Mouse (Mus musculus) layer of hippocampus, adult 9-11 months (tissue): Measurements from ENCODE around the gene Cavin4.
A peak's percentile ranks its signal among the peaks of the same experiment; 100 is the strongest.

Source experiments
- DNase-seq: peaks from one replicate; pipeline ENCODE4 v3.0.0; 2022

Gene Cavin4

DNA sequence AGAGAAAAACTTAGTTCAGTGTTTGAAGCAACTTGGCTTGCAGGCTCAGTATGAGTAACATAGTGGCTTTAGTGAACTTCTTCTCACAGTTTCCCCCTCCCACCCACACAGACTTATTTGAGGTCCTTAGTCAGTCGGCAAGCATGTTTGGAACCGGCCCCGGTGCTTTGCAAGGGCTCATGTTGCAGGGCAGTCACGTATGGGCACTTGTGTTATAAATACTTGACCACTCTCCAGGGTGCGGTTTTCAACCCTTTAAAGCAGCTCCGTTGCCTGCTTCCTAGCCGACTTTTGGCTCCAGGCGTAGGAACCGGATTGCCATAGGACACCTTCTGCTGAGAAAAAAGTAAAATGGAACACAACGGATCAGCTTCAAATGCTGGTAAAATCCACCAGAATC lies at the start of gene Cavin4:
Gene Cavin4, plus strand, starts transcription at position 244 of the 400 bp plus-strand sequence.
- no peak for DNase-seq

DNA sequence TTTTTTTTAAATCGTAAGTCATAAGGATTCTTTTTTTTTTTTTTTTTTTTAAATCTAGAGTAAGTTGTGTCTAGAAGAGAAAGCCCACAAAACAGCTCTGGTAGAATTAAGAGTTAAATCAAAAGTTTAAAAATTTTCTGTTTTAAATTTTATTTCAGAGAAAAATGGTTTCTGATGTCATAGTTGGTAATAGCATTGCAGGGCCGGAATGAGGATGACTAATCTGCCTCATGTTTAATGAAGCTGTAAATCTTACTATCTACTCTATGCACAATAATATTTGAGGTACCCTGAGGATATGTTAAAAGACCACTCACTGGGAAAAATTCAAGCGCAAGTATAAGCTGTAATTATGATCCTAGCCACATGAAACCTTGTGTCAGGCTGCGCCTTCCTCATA lies 47.8 kb upstream of the Cavin4 start:
- DNase-seq = no peak

GRCm38 (mm10) chr4:48617201-48617600 lies 46.1 kb upstream of the Cavin4 start:
- DNase-seq = no peak

DNA sequence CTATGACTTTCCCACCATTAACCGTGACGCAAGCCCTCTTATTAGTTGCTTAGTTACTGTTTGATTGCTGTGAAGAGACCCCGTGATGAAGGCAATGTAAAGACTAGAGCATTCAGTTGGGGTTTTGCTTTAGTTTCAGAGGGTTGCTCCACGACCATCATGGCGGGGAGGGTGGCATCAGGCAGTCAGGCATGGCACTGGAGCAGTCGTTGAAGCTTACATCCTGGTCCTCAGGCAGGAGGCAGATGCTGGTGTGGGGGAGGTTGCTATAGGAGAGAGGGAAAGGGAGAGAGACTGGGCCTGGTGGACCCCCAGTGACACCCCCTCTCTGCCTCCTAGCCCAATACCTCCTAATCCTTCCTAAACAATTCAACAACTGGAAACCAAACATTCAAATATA lies 43.2 kb upstream of the Cavin4 start:
- no peak for DNase-seq

DNA sequence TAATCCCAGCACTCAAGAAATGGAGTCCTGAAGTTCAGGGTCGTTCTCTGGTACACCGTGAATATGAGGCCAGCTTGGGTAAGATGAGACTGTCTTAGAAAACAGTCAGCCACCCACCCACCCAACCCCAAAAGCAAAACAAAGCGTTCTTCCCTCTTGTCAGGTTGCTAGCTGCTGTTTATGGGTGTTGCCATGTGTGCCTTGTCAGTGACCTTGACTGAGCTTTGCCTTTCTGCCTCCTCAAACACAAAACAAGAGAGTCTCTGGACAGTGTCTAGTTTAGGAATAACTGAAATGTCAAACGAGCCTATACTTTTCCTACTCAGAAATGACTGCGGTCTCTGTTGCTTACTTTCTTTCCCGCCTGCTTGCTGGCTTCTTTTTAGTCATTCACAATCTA lies 41.1 kb upstream of the Cavin4 start:
- no peak for DNase-seq

- DNase-seq = no peak
Measured at GRCm38 (mm10) chr4:48622946-48623345, 40.4 kb upstream of the Cavin4 start.

DNA sequence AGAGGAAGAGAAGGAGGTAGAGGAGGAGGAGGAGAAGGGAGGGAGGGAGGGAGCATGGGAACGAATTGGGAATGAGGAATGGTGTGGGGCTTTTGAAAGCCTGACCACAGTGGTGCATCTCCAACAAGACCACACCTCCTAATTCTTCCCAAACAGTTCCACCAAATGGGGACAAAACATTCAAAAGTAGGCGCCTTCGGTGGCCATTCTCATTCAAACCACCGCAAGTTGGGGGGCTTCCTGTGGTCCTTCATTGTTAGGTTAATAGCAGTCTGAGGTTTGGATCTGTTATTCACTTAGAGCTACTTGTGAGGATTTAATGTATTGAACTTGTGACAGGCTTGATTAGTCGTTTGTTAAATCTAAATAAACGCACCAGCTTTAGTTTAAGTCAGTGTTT lies 38.4 kb upstream of the Cavin4 start:
- no peak for DNase-seq

DNA sequence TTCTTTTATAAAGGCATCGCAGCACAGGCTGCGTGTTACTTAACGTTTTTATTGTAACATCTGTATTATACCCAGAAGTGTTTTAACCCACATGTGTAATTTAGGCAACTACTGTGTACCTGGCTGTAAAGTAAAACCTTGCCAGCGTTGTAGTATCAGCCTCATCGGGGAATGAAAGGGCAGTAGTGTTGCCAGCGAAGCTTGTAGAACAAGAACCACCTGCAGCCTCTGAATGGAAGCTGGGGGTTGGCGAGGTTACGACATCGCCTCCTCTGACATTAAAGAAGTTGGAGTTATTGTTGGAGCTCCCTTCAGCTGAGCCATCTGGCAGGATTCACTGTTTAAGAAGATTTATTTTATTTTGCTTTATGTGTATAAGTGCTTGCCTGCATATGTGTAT lies 37.5 kb upstream of the Cavin4 start:
- DNase-seq = no peak

DNA sequence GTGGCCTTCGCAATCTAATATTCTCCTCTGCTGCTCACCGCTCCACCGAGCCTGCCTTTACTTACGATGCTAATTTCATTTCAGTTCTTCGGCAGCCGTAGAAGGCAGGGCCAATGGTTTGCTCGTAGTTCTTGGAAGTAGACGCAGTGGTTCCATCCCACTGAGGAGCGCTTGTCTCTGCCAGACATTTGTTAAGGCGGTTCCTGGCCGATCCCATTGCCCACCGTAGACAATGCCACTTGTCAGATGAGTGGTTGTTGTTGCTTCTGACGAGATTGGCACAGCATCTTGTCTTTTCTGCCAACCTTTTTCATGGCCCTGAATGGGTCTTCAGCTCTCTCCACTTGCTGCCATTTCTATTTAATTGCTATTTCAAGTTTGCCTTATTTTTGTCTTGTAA lies 33.9 kb upstream of the Cavin4 start:
- DNase-seq = peak; percentile 55

- no peak for DNase-seq
Measured at GRCm38 (mm10) chr4:48633529-48633928, 29.8 kb upstream of the Cavin4 start.

- no peak for DNase-seq
Measured at GRCm38 (mm10) chr4:48634058-48634457, 29.3 kb upstream of the Cavin4 start.

GRCm38 (mm10) chr4:48636831-48637230 lies 26.5 kb upstream of the Cavin4 start:
- no peak for DNase-seq

DNA sequence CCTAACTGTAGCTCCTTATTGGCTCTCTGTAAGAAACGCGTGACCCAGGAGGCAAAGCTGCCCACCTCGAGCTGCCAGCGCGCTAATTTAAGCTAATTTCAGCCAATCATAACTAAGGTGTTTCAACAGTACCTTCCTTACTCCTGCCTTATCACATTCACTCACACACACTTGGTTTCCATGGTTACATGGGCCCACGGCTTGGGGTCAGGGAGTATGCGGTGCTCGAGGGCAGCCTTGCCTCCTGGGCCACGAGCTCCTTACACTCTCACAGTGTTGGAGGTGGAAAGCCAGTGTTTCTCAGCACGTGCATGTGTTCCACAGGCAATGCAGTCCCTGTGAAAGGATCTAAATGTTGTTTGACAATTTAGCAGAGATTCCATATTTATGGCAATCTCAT lies 25.2 kb upstream of the Cavin4 start:
- DNase-seq = no peak

GRCm38 (mm10) chr4:48639503-48639902 lies 23.8 kb upstream of the Cavin4 start:
- no peak for DNase-seq

DNA sequence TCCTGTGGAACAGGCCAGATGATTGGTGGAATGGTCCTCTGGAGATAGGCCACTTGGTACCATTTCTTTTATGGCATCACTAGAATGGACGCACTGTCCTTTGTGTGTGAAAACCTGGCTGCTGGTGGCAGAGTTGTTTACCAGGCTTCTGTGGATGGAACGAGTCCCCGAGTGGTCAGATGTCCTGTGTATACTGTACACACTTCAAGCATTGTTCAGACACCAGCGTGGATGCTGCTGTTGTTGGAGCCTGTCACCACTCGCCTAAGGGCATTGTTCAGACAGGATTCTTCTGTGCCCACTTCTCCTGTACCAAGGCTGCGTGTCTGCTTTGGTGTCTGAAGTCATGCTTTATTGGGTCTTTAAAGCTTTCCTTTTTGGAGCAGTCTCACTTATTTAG lies 19.5 kb upstream of the Cavin4 start:
- peak; percentile 90 for DNase-seq

DNA sequence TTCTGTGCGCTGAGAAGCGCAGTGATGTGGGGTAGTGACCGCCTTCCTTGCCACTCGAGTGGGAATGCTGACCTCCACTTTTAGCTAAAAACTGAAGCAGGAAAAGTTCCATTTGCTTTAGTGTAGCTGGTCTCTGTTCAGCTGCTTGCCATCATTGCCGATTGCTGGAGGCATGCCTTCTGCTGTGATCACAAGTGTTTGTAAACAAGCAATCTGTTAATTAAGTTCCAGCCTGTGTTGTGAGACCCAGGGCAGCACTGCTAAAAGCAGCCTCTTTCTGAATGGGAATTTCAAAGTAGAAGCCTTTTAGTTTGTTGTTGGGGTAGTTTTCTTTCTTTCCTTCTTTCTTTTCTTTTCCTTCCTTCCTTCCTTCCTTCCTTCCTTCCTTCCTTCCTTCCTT lies 17.2 kb upstream of the Cavin4 start:
- no peak for DNase-seq

DNA sequence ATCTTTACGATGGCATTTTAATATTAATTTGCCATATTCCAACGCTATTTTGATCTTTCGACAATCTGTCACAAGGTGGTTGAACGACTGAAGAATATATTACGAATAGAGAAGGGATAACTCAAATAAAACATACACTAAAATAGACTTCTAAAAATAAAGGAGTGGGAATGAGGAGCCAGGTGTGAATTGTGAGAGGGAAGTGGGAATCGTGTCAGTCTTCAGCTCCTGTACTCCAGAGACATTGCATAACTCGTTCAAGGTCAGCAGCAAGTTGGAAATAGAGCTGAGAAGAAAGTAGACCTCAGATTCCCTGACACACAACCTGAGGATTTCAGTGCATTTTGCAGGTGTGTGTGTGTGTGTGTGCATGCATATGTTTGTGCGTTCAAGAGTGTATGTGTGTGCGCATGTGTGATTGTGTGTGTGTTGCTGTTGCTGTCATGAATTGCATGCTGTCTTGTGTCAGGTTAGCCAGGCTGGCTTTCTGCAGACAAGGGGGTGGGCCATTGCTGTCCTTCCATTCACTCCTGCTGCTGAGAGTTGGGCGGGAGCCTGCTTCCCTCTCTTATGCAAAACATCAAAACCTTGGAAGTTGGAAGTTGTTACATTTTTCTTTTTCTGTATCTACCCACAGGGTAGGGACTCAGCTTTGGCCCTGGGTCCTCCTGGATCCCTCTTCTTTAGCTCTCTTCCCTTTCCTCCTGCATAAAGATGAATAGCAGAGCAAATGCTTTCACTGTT lies 12.5 kb upstream of the Cavin4 start:
- DNase-seq = no peak

GRCm38 (mm10) chr4:48654118-48654517 lies 9.2 kb upstream of the Cavin4 start:
- DNase-seq = no peak

GRCm38 (mm10) chr4:48656530-48656929 lies 6.8 kb upstream of the Cavin4 start:
- no peak for DNase-seq

DNA sequence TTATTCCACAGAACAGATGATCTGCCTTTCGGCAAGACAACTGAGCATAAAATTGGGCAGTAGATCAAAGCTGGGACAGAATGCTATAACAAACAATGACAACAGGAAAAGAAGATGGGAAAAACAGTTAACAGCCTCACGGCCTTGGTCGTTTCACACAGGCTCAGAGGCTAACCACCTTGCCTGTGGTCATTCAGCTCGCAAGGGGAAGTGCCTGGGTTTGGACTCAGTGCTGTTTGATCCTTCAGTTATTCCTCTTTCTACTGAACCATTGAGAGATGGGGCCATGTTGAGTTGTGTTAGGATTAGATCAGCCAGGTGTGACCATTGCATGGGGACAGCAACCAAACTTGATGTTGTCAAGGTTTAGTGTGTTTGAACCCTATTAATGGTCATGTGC lies 3.2 kb upstream of the Cavin4 start:
- DNase-seq = no peak

- DNase-seq = no peak
Measured at GRCm38 (mm10) chr4:48660619-48661575, 2.4 kb upstream of the Cavin4 start.

- no peak for DNase-seq
Measured at GRCm38 (mm10) chr4:48664021-48664420, 707 bp downstream of the Cavin4 start.

GRCm38 (mm10) chr4:48667279-48667678 lies 4.0 kb downstream of the Cavin4 start:
- DNase-seq = no peak

- no peak for DNase-seq
Measured at GRCm38 (mm10) chr4:48672915-48673314, 9.6 kb downstream of the Cavin4 start.
